Mouse (Mus musculus): Measurements from ENCODE around the gene Abhd15.
"Not testable (repeated sequence)": the region's sequence is repeated elsewhere in the genome, so short reads cannot be mapped to it uniquely, and the experiment has no call there.

Gene Abhd15

DNA sequence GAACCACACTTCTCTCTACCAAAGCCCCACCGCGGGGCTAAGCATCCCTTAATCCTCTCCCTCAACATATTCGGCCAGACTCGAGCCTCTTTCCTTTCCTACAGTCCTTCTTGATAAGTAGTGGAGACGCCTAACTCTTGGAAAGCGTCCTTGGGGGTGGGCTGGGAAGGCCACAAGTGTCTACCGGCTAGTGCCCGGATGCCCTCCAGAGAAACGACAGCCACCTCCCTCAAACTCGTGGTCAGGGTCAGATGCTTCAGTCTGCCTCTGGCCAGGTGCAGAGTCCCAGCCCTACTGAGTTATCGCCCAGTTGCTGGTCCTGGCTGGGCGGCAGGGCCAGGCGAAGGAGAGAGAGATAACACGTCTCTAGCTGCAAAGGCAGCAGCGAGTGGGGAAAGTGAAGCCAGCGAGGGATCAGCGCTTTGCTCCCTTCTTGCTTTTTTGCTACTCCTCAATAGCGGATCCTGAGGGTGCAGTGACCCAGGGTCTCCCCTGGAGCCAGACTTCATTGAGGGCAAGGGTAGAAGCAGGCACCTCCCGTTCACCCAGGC, 565 bp upstream of the Abhd15 start:
- peak; percentile 30 for DNase-seq

DNA sequence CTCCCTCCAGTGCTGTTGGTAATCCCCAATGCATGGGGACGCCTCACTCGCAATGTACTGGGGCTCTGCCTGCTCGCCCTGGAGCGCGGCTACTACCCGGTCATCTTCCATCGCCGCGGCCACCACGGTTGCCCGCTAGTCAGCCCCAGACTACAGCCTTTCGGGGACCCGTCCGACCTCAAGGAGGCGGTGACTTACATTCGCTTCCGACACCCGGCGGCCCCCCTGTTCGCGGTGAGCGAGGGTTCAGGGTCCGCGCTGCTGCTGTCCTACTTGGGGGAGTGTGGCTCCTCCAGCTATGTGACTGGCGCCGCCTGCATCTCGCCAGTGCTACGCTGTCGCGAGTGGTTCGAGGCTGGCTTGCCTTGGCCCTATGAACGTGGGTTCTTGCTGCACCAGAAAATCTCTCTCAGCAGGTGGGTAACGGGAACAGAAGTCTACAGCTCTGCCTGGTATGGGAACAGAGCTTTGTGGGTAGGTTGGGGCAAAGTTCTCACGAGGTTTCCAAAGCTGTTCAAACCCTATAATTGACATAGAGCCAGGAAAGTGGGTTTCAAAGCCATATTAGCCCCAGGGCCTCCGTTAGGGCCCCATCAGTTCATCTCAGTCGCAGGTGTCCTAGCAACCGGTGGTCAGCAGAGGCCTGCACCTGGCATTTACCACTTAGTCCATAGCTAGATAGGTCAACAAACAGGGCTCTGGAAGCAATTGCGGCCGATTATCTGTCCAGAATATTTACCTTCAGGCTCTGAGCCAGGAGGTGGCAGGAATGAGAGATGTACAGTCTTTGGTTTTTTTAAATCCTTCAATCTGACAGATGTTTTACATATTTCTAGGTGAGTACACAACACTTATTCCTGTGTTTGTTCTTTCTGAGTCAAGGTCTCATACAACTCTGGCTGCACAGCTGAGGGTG, 974 bp downstream of the Abhd15 start, which contains the start of gene Trp53i13:
Trp53i13 (minus strand) TSS at position 344 of the 916 bp plus-strand sequence.
- DNase-seq: peak; percentile 39

DNA sequence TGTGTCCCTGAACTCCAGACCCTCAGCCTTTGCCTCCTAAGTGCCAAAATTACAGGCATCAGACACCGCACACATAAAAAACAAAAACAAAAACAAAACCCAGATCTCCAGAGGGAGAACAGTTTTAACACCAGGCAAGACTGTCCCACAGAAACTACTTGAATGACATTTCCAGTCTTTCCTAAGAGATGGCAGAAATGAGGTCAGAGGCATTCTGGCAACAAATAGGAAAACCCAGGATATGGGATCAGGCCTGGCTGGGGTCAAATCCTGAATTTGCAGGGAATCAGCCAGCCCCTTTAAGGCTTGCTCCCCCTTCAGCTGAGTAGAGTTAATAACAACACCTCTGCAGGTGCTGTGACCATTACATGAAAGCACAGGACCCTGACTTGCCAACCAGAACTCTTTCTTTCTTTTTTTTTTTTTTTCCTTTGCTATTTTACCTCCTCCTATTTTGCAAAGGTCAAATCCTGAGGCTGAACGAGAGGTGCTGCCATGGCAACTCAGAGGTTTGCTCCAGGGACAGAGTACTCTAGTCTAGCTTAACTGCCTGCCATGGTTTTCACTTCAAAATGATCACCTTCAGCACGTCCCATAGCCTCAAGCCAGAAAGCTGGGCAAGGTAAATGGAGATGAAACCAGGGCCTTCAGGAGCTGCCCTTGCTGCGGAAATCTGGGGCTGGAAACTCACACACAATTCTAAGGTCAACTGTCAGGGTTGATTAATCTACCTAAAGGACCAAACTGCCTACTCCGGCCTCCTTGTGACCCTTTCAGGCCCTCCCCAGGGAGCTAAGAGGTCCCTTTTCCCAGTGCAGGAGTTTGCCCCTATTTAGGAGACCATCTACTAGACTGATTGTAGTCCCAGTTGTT, 1.9 kb downstream of the Abhd15 start:
- DNase-seq: no peak

DNA sequence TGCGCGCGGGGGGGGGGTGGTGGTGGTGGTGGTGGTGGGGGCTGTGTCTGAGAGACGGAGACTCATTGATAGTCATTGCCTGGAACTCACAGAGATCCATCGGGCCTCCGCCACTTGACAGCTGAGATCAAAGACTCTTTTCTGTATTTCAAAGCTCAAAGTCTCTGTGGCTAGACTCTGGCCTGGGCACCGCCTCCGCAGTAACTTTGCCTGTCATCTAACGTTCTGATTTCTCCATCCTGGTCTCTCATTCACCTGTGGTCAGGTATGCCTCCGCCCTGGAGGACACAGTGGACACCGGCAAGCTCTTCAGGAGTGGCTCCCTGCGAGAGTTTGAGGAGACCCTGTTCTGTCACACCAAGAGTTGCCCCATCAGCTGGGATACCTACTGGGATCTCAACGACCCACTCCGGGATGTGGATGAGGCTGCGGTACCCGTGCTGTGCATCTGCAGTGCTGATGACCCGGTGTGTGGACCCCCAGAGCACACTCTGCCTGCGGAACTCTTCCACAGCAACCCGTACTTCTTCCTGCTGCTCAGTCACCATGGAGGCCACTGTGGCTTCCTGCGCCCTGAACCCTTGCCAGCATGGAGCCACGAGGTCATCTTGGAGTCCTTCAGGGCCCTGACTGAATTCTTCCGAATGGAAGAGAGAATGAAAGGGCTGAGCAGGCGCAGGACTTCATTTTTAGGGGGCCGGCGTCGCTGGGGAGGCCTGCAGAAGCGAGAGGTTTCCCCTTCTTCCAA, 3.3 kb downstream of the Abhd15 start:
- DNase-seq: peak; percentile 13

DNA sequence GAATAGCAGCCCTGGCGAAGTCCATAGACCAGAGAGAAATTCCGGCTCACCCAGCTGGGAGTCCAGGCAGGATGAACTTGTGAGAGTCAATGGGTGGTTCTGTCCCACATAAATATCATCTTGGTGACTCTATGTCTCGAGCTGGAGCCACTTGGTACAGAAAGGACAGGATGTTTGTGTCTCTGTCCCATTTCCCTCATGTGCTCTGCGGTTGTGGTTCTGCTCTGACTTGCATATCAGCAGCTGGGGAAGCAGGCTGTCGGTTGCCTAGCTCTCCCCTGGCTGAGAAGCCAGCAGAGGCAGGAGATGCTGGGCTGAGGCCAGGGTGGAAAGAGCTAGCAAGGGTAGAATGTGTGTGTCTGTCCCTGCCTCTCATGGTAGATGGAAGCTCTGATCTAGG, 4.1 kb downstream of the Abhd15 start, which contains the start of gene Gm10392:
Gm10392 (minus strand) TSS at position 156 of the 400 bp plus-strand sequence.
- no peak for DNase-seq

DNA sequence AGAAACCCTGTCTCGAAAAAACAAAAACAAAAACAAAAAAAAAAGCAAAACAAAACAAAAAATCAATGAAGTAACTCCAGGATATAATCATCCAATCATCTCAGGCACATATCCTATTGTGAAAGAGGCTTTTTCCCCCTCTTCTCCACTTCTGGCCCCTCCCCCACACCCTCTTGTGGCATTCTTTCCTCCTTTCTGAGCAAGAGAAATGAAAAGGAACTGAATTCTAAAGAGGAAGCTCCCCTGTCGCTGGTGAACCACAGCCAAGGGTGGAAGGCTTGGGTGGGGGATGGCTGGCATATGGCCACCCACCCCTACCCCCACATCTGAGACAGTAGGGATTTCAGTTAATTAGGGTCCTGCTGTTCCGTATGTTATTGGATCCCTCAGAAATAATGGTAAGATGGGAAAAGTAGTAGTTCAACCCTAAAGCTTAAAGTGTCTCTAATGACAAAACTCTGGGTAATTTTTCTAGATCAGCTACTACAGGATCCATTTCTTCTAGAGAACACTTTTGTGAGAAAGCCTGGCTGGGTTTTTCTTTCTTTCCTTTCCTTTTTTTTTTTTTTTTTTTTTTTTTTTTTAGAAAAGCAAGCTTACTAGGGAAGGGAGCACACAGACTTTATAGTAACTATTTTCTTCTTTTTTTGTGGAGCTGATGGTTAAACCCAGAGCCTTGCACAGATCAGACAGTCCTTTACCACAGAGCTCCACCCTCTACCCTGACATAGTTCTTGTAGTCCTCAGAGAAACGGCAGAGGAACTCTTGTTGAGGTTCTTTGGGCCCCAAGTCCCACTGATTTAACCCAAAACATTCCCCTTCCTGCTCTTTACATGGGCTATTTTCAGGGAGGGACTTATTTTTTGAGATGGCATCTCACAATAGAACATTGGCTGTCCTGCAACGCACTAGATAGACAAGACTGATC, 5.9 kb downstream of the Abhd15 start:
- no peak for DNase-seq

DNA sequence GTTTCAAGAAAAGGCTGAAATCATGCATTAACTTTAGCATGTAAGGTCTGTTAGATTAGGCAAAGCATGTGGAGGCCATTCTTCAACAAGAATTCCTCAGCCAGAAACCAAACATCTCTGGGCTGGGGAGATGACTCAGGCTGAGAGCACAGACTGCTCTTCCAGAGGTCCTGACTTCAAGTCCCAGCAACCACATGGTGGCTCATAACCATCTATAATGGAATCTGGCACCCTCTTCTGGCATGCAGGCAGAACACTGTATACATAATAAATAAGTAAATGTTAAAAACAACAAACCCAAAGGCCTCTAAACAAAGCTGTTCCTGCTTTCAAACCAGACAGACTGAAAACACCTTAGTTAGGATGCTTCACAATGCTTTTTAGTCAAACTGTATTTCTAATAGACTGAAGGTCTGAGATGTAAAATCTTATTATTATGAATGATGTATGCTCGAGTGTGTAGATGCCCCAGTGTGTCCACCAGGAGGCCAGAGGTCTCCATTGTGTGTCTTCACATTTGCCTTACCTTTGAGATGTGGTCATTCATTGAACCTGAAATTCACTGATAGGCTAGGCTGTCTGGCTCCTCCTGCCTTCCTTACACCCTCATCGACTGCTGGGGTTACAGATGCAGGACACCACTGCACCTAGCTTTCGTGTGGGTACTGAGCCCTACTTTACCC, 11.0 kb downstream of the Abhd15 start:
- no peak for DNase-seq

DNA sequence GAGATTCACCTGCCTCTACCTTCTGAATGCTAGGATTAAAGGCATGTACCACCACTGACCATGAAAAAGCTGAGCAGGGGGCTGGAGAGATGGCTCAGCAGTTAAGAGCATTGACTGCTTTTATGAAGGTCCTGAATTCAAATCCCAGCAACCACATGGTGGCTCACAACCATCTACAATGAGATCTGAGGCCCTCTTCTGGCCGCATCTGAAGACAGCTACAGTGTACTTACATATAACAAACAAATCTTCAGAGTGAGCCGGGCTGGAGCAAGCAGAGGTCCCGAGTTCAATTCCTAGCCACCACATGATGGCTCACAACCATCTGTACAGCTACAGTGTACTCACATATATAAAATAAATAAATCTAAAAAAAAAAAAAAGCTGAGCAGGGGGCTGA, 13.5 kb downstream of the Abhd15 start:
- DNase-seq: not testable (repeated sequence)

DNA sequence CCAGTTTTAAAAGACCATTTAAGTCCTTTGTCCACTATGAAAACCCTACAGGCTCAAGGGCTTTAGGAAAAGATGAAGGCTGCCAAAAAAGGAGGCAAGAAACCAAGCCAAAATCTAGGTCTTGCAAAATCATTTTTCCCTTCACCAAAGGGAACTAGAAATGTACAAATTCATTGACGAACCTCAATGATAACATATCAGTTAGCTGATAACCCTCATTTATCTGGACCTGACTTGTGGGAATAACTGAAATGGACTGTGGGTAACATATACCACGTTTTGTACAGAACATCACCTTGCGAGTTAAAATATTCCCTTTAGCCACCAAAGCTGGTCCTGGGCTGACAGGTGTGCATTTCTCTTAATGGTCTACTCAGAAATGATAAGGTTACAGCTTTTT, 14.7 kb downstream of the Abhd15 start:
- DNase-seq: no peak

DNA sequence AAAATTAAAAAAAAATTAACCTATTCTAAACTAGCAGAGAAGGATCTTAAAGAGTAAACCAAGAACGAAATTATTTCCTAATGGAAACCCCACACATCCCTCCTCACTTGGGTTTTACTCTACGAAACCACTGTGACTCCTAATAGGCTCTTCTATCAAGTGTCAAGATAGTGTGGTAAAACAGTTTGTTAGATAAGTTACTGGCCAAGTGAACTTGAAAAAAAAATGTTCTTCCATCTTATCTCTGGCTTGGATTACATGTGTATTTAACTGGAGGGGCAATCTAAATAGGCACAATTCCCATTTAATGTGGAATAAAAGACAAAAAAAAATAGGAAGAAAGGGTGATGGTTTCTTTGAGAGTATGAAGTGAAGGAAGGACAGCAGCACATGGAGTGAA, 15.9 kb downstream of the Abhd15 start:
- no peak for DNase-seq

DNA sequence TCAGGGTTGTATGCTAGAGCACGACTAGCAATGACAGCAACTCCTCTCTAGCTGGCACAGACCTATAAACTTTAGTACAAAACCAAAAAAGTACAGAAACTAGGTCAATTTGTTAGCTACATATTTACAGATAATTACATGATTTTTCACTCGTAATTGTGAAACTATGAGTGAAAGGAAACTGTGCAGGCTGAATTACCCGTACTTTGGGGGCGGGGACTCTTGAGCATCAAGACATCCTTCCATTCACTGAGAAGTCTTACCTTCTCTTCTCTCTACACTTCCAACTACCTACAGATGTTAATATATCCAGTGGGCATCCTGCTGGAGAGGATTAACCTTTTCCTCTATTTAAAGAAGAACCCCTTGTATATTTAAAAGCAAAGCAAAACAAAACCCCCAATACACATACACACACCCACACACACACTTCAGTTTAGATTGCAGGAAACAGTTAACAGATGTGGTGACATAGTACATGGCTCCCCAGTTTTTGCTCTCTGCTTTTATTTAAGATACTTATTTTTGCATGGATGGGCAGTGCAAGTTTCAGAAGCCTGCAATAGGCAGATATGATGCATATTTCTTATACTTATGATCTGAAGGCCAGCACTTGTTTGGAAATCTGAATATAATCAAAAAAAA, 17.4 kb downstream of the Abhd15 start:
- no peak for DNase-seq

DNA sequence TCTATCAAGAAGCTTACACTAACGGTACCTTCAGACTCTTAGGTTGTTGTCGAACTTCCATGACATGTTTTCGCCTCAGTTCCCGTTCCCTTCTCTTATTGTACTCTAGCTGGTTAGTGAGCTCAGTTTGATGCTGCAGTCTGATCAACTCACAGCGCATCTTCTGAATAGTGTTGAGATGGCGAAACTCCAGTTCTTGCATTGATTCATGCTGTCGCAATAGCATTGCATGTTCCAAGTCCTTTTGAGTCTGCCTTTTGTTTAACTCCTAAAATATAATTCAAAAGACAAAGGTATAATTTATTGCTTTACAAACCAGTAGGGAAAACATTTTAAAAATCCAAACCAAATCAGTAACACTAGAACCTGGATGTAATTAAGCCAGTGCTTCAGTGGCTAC, 30.3 kb downstream of the Abhd15 start:
- no peak for DNase-seq

DNA sequence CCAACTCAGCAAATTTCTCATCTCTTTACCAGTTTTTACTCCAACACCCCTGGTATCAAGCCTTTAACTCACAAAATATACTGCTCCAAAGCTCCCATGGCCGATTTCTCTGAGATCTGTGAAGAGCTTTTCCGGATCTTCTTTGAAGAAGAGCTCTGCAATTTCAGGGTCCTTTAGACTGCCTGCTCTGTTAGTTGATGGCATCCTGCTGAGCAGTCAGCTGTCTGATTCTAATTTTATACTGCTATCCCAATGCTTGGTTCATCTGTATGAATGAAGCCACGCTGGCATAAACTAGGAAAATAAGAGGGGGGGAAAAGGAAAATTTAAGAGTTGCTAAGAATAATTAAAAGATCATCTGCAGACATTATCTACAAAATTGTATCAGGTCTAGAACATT, 70.3 kb downstream of the Abhd15 start:
- DNase-seq: peak; percentile 55
